Mouse (Mus musculus) lung, embryonic 15.5 days (tissue): ENCODE data around the gene Card11. TPM values are rescaled to one million over a fixed set of nuclear protein-coding genes. Genes with fewer than 3 reads are reported as not detected.

Experiments used
- ATAC-seq: fragments of 200-750 bp; cut with Nextera tagmentation; 2 replicates; pipeline ENCODE4 v1.8.0; 2017; ENCODE audit warnings: moderate number of reproducible peaks, borderline replicate concordance; ENCODE audit not compliant: low FRiP score, low TSS enrichment; ENCODE audit errors: extremely low read depth
- H3K27ac ChIP-seq: fragments of 300-500 bp; sonication (generic); 2 replicates; pipeline ENCODE4 v1.5.1; 2015; ENCODE audit warnings: moderate library complexity, mild to moderate bottlenecking, inconsistent platforms
- H3K27me3 ChIP-seq: fragments of 300-500 bp; sonication (generic); 2 replicates; pipeline ENCODE4 v1.6.1; 2015; ENCODE audit warnings: inconsistent platforms
- H3K36me3 ChIP-seq: fragments of 300-500 bp; sonication (generic); 2 replicates; pipeline ENCODE4 v1.6.1; 2015; ENCODE audit warnings: inconsistent platforms
- H3K4me1 ChIP-seq: fragments of 300-500 bp; sonication (generic); 2 replicates; pipeline ENCODE4 v1.6.1; 2015; ENCODE audit warnings: inconsistent platforms
- H3K4me2 ChIP-seq: fragments of 300-500 bp; sonication (generic); 2 replicates; pipeline ENCODE4 v1.6.1; 2015; ENCODE audit warnings: inconsistent platforms, mild to moderate bottlenecking, moderate library complexity
- H3K4me3 ChIP-seq: fragments of 300-500 bp; sonication (generic); 2 replicates; pipeline ENCODE4 v1.5.1; 2015; ENCODE audit warnings: mild to moderate bottlenecking, inconsistent platforms
- H3K9ac ChIP-seq: fragments of 300-500 bp; sonication (generic); 2 replicates; pipeline ENCODE4 v1.6.1; 2015; ENCODE audit warnings: inconsistent platforms
- H3K9me3 ChIP-seq: fragments of 300-500 bp; sonication (generic); 2 replicates; pipeline ENCODE4 v1.6.1; 2016; ENCODE audit warnings: inconsistent platforms
- WGBS: fragments of 180-500 bp; shearing (Covaris S2); methylation state at CpG from one replicate; pipeline ENCODE4 v1.1.7; 2015; 5-methylcytosine and 5-hydroxymethylcytosine counted together
- polyA plus RNA-seq: library from polyadenylated mRNA; unstranded; fragments of >200 nt; fragmentation: Nextera tagmentation; extraction: Ambion mirVana; gene quantifications from 2 replicates; pipeline ENCODE4 v1.2.1, GENCODE M21; 2015

The Card11 gene
- polyA plus RNA-seq, 1 experiment from 2014 or later: 0.57 TPM

- no peaks in the 10 kb centered on the region for H3K36me3 ChIP-seq
- H3K27ac ChIP-seq: no peak overlapping the region
- no peak overlapping the region for H3K4me2 ChIP-seq
- no peak for ATAC-seq
- H3K9ac ChIP-seq: no peak overlapping the region
- no peaks in the 10 kb centered on the region for H3K4me1 ChIP-seq
- H3K4me3 ChIP-seq: no peak overlapping the region
- WGBS: 56% methylated on average over 5 of the region's 5 CpGs
- peaks cover 5% of the 10 kb centered on the region; the same call in 1 of the 2 replicates for H3K9me3 ChIP-seq
- no peaks in the 10 kb centered on the region for H3K27me3 ChIP-seq
Observed at GRCm38 (mm10) chr5:141024435-141024834, 24.1 kb upstream of the Card11 start.

GRCm38 (mm10) chr5:141017927-141018700 is 17.7 kb upstream of the Card11 start:
- no peak overlapping the region for H3K4me3 ChIP-seq
- H3K9me3 ChIP-seq: peaks cover 5% of the 10 kb centered on the region; the same call in 1 of the 2 replicates
- WGBS: 43% methylated on average over 1 of the region's 2 CpGs
- 0 out of 2 replicates have a peak, but pooled peaks cover 7% of the 10 kb centered on the region for H3K4me1 ChIP-seq
- H3K36me3 ChIP-seq: no peaks in the 10 kb centered on the region
- H3K9ac ChIP-seq: no peak overlapping the region
- ATAC-seq: no peak
- no peak overlapping the region for H3K4me2 ChIP-seq
- no peaks in the 10 kb centered on the region for H3K27me3 ChIP-seq
- no peak overlapping the region for H3K27ac ChIP-seq

GRCm38 (mm10) chr5:141016082-141016481 is 15.7 kb upstream of the Card11 start:
- 52% methylated on average over 1 of the region's 1 CpGs for WGBS
- Histone ChIP-seq H3K36me3 (no peaks in the 10 kb centered on the region), H3K9ac (no peak overlapping the region), H3K4me2 (no peak overlapping the region), H3K4me3 (no peak overlapping the region), H3K27me3 (no peaks in the 10 kb centered on the region), H3K4me1 (0 out of 2 replicates have a peak, but pooled peaks cover 7% of the 10 kb centered on the region), H3K9me3 (no peaks in the 10 kb centered on the region), H3K27ac (no peak overlapping the region)
- ATAC-seq: no peak

- H3K27me3 ChIP-seq: no peaks in the 10 kb centered on the region
- 0 out of 2 replicates have a peak, but pooled peaks cover 7% of the 10 kb centered on the region for H3K4me1 ChIP-seq
- ATAC-seq: no peak
- WGBS: 88% methylated on average over 6 of the region's 6 CpGs
- H3K27ac ChIP-seq: no peak overlapping the region
- no peaks in the 10 kb centered on the region for H3K9me3 ChIP-seq
- H3K36me3 ChIP-seq: no peaks in the 10 kb centered on the region
- no peak overlapping the region for H3K4me2 ChIP-seq
- no peak overlapping the region for H3K9ac ChIP-seq
- no peak overlapping the region for H3K4me3 ChIP-seq
Observed at GRCm38 (mm10) chr5:141014216-141014615, 13.8 kb upstream of the Card11 start.

DNA sequence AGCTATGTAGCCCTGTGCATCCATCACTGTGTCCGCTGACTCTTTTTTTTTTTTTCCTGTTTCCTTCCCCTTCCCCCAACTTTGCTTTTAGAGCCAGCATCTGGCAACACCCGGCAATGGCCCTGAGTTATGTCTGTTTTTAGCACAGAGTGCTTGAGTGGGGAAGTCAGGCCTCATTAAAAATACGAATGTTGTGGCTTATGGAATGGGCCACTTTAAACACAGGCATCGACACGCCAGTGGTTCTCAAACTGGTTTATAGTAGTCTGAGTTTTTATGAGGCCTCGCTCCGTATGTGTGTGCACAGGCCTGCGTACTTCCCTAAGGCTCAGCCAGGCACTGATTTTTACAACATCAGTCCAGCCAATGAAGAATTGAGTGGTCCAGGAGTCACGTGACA is 13.1 kb upstream of the Card11 start:
- H3K4me3 ChIP-seq: no peak overlapping the region
- 0 out of 2 replicates have a peak, but pooled peaks cover 7% of the 10 kb centered on the region for H3K4me1 ChIP-seq
- H3K9me3 ChIP-seq: no peaks in the 10 kb centered on the region
- no peak overlapping the region for H3K9ac ChIP-seq
- no peaks in the 10 kb centered on the region for H3K27me3 ChIP-seq
- H3K4me2 ChIP-seq: no peak overlapping the region
- no peak overlapping the region for H3K27ac ChIP-seq
- no peaks in the 10 kb centered on the region for H3K36me3 ChIP-seq
- WGBS: 55% methylated on average over 9 of the region's 9 CpGs
- no peak for ATAC-seq

DNA sequence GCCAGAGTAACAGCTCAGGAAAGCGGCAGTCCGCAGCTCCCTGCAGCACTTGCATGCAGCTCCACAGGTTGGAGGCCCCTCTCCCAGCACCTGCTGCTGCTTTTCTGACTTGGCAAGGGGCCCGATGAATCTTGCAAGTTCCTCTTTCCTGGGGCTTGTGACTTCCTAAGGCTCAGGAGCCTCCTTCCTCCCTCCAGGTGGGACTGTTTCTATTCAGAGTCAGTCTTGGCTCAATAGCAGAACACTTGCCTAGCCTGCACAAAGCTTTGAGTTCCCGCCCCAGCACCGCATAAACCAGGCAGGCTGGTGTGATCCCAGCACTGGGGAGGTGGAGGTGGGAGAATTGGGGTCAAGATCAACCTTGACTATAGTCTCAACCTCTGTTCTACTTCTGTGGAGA is 5.1 kb upstream of the Card11 start:
- Histone ChIP-seq H3K27ac (no peak overlapping the region), H3K9me3 (no peaks in the 10 kb centered on the region), H3K9ac (no peak overlapping the region), H3K4me1 (no peaks in the 10 kb centered on the region), H3K27me3 (no peaks in the 10 kb centered on the region), H3K4me2 (no peak overlapping the region), H3K36me3 (no peaks in the 10 kb centered on the region), H3K4me3 (no peak overlapping the region)
- no peak for ATAC-seq
- WGBS: 62% methylated on average over 5 of the region's 5 CpGs

DNA sequence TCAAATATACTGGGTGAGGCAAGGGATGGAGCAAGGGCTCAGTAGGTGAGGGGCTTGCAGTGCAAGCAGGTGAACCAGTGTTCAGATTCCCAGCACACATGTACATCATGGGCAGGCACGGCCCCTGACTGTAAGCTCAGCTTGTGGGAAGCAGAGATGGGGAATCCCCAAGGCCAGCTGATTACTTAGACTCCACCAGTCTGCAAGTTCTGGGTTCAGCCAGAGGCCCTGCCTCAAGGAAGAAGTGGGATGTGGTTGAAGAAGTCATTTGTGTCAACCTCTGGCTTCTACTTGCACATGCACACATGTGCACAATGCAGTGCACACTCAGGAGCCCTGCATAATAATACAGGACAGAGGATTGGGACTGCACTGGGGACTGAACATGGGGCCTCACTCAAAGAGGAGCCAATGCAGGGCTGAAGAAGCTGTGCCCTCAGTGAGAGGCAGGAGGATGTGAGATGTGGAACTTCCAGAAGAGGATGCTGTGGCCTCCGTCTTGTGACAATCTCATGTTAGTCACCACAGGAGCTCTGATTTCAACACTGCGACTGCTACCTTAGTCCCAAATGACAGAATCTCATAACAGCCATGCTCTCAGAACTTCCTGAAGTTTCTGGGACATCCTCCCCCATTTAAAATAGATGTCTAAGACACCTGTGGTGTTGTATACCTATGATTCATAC is 3.8 kb upstream of the Card11 start:
- no peak for ATAC-seq
- H3K4me1 ChIP-seq: no peaks in the 10 kb centered on the region
- H3K9ac ChIP-seq: no peak overlapping the region
- H3K36me3 ChIP-seq: no peaks in the 10 kb centered on the region
- H3K27ac ChIP-seq: no peak overlapping the region
- no peak overlapping the region for H3K4me2 ChIP-seq
- WGBS: 79% methylated on average over 3 of the region's 3 CpGs
- no peaks in the 10 kb centered on the region for H3K27me3 ChIP-seq
- H3K4me3 ChIP-seq: no peak overlapping the region
- no peaks in the 10 kb centered on the region for H3K9me3 ChIP-seq

DNA sequence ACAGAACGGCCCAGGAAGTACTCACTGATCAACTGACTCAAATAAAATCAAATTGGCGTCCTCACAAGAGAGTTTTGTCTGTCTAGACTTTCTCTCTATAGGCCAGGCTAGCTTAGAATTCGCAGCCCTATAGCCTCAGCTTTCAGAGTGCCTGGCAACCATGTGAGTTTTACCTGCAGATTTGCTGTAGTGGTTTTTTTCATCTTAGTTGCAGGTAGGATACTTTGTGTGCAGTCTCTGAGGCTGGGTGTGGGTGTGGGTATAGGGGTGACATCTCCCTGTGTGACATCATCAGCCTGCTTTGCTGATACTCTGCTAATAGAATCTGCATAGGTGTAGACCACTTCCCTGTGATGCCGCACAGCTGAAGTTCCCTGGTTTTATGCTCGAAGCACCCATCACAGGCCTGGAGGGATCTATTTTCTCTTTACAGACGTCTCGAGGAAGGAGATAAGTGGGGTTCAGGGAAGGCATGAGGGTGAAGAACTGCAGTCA is 1.2 kb downstream of the Card11 start:
- no peak overlapping the region for H3K9ac ChIP-seq
- no peak for ATAC-seq
- H3K9me3 ChIP-seq: no peaks in the 10 kb centered on the region
- no peaks in the 10 kb centered on the region for H3K36me3 ChIP-seq
- no peak overlapping the region for H3K4me3 ChIP-seq
- no peak overlapping the region for H3K27ac ChIP-seq
- no peak overlapping the region for H3K4me2 ChIP-seq
- H3K27me3 ChIP-seq: no peaks in the 10 kb centered on the region
- H3K4me1 ChIP-seq: no peaks in the 10 kb centered on the region
- 71% methylated on average over 7 of the region's 7 CpGs for WGBS

DNA sequence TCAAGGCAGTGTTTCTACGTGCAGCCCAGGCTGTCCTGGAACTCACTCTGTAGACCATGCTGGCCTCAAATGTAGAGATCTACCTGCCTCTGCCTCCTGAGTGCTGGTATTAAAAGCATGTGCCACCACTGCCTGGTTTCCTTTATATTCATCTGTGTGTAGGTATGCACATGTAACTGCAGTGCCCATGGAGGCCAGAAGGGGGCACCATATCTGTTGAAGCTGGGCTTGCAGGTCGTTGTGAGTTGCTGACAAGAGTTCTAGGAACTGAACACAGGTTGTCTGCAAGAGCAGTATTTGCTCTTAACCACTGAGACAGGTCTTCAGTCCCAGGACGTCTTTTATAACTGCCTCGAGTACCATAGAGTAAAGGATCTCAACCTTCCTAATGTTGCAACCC is 2.6 kb downstream of the Card11 start:
- H3K4me2 ChIP-seq: no peak overlapping the region
- no peaks in the 10 kb centered on the region for H3K27me3 ChIP-seq
- 75% methylated on average over 4 of the region's 4 CpGs for WGBS
- H3K36me3 ChIP-seq: no peaks in the 10 kb centered on the region
- H3K4me3 ChIP-seq: no peak overlapping the region
- no peak for ATAC-seq
- H3K9me3 ChIP-seq: no peaks in the 10 kb centered on the region
- H3K9ac ChIP-seq: no peak overlapping the region
- H3K4me1 ChIP-seq: no peaks in the 10 kb centered on the region
- H3K27ac ChIP-seq: no peak overlapping the region

GRCm38 (mm10) chr5:140992093-140993070 is 8.0 kb downstream of the Card11 start:
- H3K9me3 ChIP-seq: no peaks in the 10 kb centered on the region
- WGBS: 62% methylated on average over 11 of the region's 11 CpGs
- H3K9ac ChIP-seq: no peak overlapping the region
- no peak overlapping the region for H3K4me2 ChIP-seq
- H3K36me3 ChIP-seq: no peaks in the 10 kb centered on the region
- no peak for ATAC-seq
- no peak overlapping the region for H3K4me3 ChIP-seq
- H3K4me1 ChIP-seq: no peaks in the 10 kb centered on the region
- H3K27me3 ChIP-seq: no peaks in the 10 kb centered on the region
- no peak overlapping the region for H3K27ac ChIP-seq

- Histone ChIP-seq H3K27me3 (no peaks in the 10 kb centered on the region), H3K4me2 (no peak overlapping the region), H3K27ac (no peak overlapping the region), H3K36me3 (no peaks in the 10 kb centered on the region), H3K9ac (no peak overlapping the region), H3K9me3 (no peaks in the 10 kb centered on the region), H3K4me3 (no peak overlapping the region), H3K4me1 (no peaks in the 10 kb centered on the region)
- ATAC-seq: no peak
- 84% methylated on average over 9 of the region's 9 CpGs for WGBS
Observed at GRCm38 (mm10) chr5:140985311-140986050, 14.9 kb downstream of the Card11 start.
